Mouse (Mus musculus) liver, adult (tissue): ENCODE data around the gene Enc1.
A peak's percentile ranks its signal among the peaks of the same experiment; 100 is the strongest.

Source experiments
- GATA4 ChIP-seq: IDR thresholded peaks from 2 replicates; pipeline ENCODE4 v1.6.1; 2014; ENCODE audit warnings: mild to moderate bottlenecking, low read length; ENCODE audit not compliant: insufficient replicate concordance

Enc1 gene

DNA sequence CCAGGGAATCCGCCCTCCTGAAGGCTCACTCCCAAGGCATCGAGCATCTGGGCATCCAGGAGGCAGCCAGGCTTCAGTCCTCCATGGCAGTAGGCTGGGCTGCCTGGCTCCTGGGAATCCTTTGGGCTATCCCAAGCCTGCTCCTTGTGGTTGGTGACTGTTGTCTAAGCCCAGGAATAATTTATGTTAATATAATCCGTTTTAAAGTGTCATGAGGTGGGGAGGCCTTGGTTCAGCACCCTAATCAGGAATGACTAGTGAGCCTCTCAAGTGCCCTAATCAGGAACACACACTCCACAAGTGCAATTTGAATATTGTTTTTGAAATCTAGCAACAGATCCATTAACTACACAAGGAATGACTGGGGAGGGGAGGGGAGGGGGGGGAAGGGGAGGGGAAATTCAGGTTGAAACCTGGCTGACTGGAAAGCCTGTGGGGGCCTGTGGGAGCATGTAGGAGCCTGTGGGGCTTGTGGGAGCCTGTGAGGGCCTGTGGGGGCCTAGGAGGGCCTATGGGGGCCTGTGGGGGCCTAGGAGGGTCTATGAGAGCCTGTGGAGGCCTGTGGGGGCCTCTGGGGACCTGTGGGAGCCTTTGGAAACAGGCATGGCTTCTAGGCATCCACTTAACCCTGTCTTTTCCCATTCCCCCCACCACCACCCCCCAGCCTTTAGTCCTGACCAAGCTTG lies 26.2 kb upstream of the Enc1 start:
- TF ChIP-seq GATA4: no peak

- no peak for TF ChIP-seq GATA4
Observed at GRCm38 (mm10) chr13:97215563-97215962, 25.3 kb upstream of the Enc1 start.

DNA sequence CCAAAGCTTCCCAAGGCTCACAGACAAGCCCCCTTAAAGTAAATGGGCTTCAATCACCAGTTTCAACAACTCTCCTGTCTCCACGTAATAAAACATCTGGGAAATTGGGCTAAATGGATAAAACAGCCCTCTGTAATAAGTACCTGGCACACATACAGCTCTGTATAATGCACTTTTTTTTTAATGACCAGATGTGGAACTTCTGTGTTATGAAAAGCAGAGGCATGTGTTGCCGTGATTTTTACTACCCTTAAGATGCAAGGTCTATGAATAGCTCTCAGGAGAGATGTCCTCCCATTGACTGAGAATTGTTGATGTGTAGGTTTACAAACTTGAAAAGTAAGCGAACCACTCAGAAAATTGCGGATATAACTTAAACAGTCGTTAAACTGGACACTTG lies 24.7 kb upstream of the Enc1 start:
- TF ChIP-seq GATA4: no peak

- TF ChIP-seq GATA4: no peak
Observed at GRCm38 (mm10) chr13:97220022-97220421, 20.9 kb upstream of the Enc1 start.

DNA sequence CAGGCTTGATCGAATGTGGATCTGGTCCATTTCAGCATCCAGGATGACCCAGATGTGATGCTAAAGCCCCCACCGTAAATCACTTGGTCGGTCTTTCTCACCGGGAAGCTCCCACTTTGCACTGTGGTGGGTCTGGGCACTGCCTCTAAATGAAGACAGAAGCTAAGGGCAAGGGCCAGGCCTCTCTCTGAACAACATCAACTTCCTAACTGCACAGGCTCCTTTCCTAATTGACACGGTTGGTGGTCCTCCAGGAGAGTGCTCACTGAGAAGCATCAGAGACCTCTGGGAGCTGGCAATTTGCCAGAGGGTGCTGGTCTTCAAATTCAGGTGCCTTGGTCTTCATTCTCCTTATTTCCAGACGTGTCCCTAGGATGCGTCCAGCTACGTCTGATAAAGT lies 17.0 kb upstream of the Enc1 start:
- no peak for TF ChIP-seq GATA4

- TF ChIP-seq GATA4: no peak
Observed at GRCm38 (mm10) chr13:97224341-97224982, 16.4 kb upstream of the Enc1 start.

- TF ChIP-seq GATA4: no peak
Observed at GRCm38 (mm10) chr13:97225130-97225529, 15.8 kb upstream of the Enc1 start.

DNA sequence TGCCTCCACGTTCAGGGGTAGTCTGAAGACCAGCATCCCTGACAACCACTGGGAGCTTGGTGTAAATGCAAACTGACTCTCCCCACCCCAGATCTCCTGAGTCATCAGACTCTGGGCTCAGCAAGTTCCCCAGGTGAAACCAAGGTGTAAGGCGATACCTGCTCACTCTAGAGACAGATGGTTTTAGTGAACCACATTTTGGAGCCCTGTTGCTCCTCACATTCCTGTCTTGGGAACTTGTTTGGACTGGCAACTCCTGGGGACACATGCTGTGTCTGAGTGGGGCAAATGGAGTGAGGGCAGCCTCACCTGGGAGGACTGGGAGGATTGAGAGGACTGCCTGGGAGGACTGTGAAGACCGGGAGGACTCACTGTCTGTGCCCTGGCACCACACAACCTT lies 13.1 kb upstream of the Enc1 start:
- no peak for TF ChIP-seq GATA4

DNA sequence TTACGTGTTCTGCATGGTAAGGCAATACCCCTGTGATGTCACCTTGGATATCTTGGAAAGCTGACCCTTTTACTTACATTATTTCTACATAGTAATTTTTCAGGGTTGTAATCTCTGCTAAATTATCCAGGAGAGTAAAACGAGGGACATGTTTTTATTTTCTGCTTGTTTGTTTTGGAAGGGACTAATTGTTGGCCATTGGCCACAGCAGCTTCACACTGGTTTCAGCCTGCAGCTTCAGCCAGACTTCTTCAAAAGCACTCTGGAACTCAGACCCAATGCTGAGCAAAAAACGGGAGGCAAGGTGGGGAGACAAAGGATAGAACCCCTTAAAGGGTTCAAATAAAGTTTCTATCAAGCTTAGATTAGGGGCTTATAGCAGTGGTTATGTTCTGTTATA lies 10.8 kb upstream of the Enc1 start:
- no peak for TF ChIP-seq GATA4

DNA sequence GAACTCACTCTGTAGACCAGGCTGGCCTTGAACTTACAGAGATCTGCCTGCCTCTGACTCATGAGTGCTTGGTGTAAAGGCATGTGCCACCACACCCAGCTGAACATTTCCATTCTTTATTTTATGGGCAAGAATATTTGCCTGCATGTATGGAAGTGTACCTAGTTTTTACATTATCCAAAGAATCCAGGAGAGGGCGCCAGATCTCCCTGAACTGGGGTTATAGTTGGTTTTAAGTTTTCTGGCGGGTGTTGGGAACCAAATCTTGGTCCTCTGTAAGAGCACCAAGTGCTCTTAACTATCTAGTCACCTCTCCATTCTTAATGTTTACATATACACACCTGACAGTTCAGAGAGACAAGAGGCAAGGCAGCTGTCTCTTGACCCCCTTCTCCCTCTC lies 7.8 kb upstream of the Enc1 start:
- TF ChIP-seq GATA4: no peak

DNA sequence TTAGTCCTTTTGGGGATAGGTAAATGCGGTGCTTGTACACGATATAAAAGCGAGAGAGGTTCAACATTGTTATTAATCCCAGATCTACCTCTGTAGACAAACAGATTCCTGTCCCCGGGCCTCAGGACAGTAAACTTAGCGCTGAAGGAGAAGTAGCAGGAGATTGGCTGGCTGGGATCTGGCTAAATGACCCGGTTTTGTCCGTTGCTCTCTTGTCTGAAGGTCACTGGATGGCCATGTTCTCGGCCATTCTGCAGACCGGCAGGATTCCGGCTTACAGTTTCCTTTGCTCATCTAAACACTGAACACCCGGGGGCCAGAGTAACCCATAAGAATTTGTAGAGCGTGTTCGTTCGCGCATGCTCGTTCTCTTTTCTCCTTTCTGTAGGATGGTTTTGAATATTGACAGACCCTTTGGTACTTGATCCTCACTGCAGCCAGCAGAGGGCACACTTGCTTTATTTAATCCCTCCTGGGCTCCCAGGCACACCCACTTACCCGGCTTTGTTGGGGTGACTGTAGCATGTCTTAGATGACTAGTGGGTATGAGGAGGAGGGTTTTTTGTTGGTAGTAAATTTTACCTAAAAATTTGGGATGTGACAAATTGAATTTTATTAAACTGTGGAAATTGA lies 6.0 kb upstream of the Enc1 start:
- no peak for TF ChIP-seq GATA4

DNA sequence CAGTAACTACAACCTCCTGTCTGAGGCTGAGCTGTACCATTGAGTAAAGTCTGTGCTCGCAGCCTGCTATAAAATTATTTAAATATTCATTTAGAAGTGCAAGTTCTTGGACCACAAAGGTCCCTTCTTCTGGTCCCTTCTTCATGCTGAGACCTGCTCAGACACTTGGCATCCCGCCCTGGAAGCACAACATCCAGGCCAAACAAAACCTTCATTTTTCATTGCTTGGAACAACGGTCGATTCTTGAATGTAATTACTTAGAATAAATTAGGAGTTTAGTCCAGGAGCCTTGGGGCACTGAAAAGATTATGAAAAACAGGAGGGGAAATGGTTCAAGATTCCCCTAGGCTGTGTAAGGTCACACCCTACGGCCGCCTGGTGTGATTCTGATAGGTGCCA lies 5.0 kb upstream of the Enc1 start:
- TF ChIP-seq GATA4: no peak

- TF ChIP-seq GATA4: no peak
Observed at GRCm38 (mm10) chr13:97237700-97238099, 3.2 kb upstream of the Enc1 start.

DNA sequence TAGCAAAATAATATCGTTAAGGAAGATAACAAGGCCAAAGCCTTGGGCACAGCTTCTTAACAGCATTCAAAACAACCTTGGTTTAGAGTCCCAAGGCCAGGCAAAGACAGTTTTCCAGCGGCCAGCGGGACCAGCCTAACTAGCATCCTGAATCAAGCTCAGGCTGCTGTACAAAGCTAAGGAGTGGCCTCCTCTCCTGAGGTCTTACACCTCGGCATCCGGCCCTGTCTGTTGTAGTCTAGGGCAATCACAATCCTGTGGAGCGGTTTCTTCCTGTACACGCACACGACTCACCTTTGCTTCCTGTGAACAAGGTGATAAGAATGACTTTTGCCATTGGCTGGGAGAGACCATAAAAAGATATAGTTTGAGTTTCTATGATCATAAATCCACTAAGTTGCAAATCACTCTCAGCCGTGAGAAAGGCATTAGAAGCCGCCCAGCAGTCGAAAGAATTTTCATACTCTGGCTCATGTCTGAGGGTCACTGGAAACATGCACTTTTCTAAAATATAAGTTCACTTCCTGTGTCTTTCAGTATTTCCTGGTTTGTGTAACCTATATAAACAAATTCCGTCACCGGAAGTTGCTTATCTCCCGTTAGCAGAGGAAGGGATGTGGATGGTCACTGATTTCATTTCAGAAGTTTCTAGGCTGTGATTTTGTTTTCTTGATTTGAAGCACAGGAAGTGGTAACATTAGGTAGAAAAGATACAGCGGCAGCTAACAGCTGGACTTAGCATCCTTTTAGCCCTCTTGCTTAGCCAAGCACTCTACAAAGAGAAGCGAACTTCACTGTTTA lies 2.5 kb upstream of the Enc1 start:
- TF ChIP-seq GATA4: no peak

GRCm38 (mm10) chr13:97239343-97240180 lies 1.3 kb upstream of the Enc1 start:
- peak; percentile 17; the same call in 1 of the 2 replicates for TF ChIP-seq GATA4
